ENCODE assay signal across 8 mouse cellular contexts in genomic region chr11:64979489-64979845, GRCm38 (mm10). TPM values are rescaled to one million over a fixed set of nuclear protein-coding genes. Genes with fewer than 3 reads are reported as not detected.
DNase-seq lines count a peak whose midpoint lies in the region; ATAC-seq and TF ChIP-seq lines count a peak whose summit lies in the region.

No protein-coding gene starts in this region.

- no peak overlapping the region for H3K27ac ChIP-seq in lung, embryonic 16.5 days (ENCODE audit: low read length)
- no peak overlapping the region for H3K27ac ChIP-seq in embryonic facial prominence, embryonic 12.5 days
- no peak overlapping the region for H3K27ac ChIP-seq in intestine, postnatal 0 days (ENCODE audit: low read depth, low read length)
- no peak overlapping the region for H3K27ac ChIP-seq in neural tube, embryonic 15.5 days (replicated peaks)

- peaks cover 9% of the 10 kb centered on the region for H3K4me1 ChIP-seq in lung, embryonic 16.5 days (replicated peaks; ENCODE audit: control insufficient read depth, insufficient read depth, low read length)
- peaks cover 14% of the 10 kb centered on the region for H3K4me1 ChIP-seq in embryonic facial prominence, embryonic 12.5 days
- H3K4me1 ChIP-seq in intestine, postnatal 0 days (replicated peaks; ENCODE audit: control insufficient read depth, insufficient read depth, low read length): no peaks in the 10 kb centered on the region
- peaks cover 19% of the 10 kb centered on the region for H3K4me1 ChIP-seq in neural tube, embryonic 15.5 days

- no peak for TF ChIP-seq CTCF in intestine, postnatal 0 days (IDR thresholded peaks at IDR 0.05; ENCODE audit: low read depth)

- peak overlapping the region; percentile 92 for H3K4me3 ChIP-seq in lung, embryonic 16.5 days (ENCODE audit: low read length)
- H3K4me3 ChIP-seq in embryonic facial prominence, embryonic 12.5 days: peak overlapping the region; percentile 96
- H3K4me3 ChIP-seq in intestine, postnatal 0 days (ENCODE audit: low read depth, low read length): peak overlapping the region; percentile 76
- peak overlapping the region; percentile 92 for H3K4me3 ChIP-seq in neural tube, embryonic 15.5 days (replicated peaks)

- peak overlapping the region; percentile 89 for H3K4me2 ChIP-seq in lung, embryonic 16.5 days (ENCODE audit: low read depth, low read length)
- peak overlapping the region; percentile 85 for H3K4me2 ChIP-seq in embryonic facial prominence, embryonic 12.5 days (replicated peaks)
- peak overlapping the region; percentile 94 for H3K4me2 ChIP-seq in intestine, postnatal 0 days (replicated peaks; ENCODE audit: low read depth)
- peak overlapping the region; percentile 88 for H3K4me2 ChIP-seq in neural tube, embryonic 15.5 days

- H3K36me3 ChIP-seq in lung, embryonic 16.5 days (ENCODE audit: control insufficient read depth, insufficient read depth, low read length): peaks cover 10% of the 10 kb centered on the region; the same call in 1 of the 2 replicates
- peaks cover 32% of the 10 kb centered on the region for H3K36me3 ChIP-seq in embryonic facial prominence, embryonic 12.5 days
- H3K36me3 ChIP-seq in intestine, postnatal 0 days (ENCODE audit: control insufficient read depth, insufficient read depth): peaks cover 23% of the 10 kb centered on the region
- peaks cover 34% of the 10 kb centered on the region for H3K36me3 ChIP-seq in neural tube, embryonic 15.5 days

- no peak for ATAC-seq in lung, embryonic 16.5 days (ENCODE audit: low read depth)
- ATAC-seq in embryonic facial prominence, embryonic 12.5 days (ENCODE audit: insufficient number of reproducible peaks, insufficient read depth, low FRiP score, low TSS enrichment): no peak
- ATAC-seq in intestine, postnatal 0 days: no peak
- ATAC-seq in neural tube, embryonic 15.5 days (ENCODE audit: low FRiP score): no peak; the same call in 1 of the 2 replicates

- H3K9me3 ChIP-seq in lung, embryonic 16.5 days (ENCODE audit: control insufficient read depth, low read length): no peaks in the 10 kb centered on the region
- H3K9me3 ChIP-seq in embryonic facial prominence, embryonic 12.5 days: no peaks in the 10 kb centered on the region
- H3K9me3 ChIP-seq in intestine, postnatal 0 days (ENCODE audit: control insufficient read depth): no peaks in the 10 kb centered on the region
- no peaks in the 10 kb centered on the region for H3K9me3 ChIP-seq in neural tube, embryonic 15.5 days (replicated peaks)

- 8% methylated on average over 9 of the region's 9 CpGs for WGBS in lung, embryonic 16.5 days
- 9% methylated on average over 9 of the region's 9 CpGs for WGBS in embryonic facial prominence, embryonic 12.5 days
- WGBS in intestine, postnatal 0 days: 8% methylated on average over 9 of the region's 9 CpGs
- WGBS in neural tube, embryonic 15.5 days: 14% methylated on average over 9 of the region's 9 CpGs

- H3K27me3 ChIP-seq in lung, embryonic 16.5 days (ENCODE audit: control insufficient read depth, insufficient read depth, low read depth, low read length): no peaks in the 10 kb centered on the region
- H3K27me3 ChIP-seq in embryonic facial prominence, embryonic 12.5 days: peaks cover 5% of the 10 kb centered on the region; the same call in 1 of the 2 replicates
- H3K27me3 ChIP-seq in intestine, postnatal 0 days (replicated peaks; ENCODE audit: control insufficient read depth, insufficient read depth, low read length): no peaks in the 10 kb centered on the region
- peaks cover 9% of the 10 kb centered on the region for H3K27me3 ChIP-seq in neural tube, embryonic 15.5 days (replicated peaks)

- no peak for DNase-seq in lung, adult 18-20 months
- no peak for DNase-seq in spleen, postnatal 36 days (ENCODE audit: low spot score in 2 of 2)
- DNase-seq in cerebellum, adult 9-11 months: no peak
- DNase-seq in layer of hippocampus, postnatal 36 days: no peak

- H3K9ac ChIP-seq in lung, embryonic 16.5 days (ENCODE audit: low read length): peak overlapping the region; percentile 86
- H3K9ac ChIP-seq in embryonic facial prominence, embryonic 12.5 days: peak overlapping the region; percentile 87
- peak overlapping the region; percentile 69 for H3K9ac ChIP-seq in intestine, postnatal 0 days (ENCODE audit: low read depth, low read length)
- H3K9ac ChIP-seq in neural tube, embryonic 15.5 days (replicated peaks): peak overlapping the region; percentile 88

RNA-seq across cellular contexts. Expression of gene Elac2, which starts 0.6 kb away (rescaled TPM):
- 21.1 and 21.9 TPM in 2 replicates for polyA plus RNA-seq in lung, embryonic 16.5 days (2015; fragmentation: Nextera tagmentation; extraction: Ambion mirVana)
- polyA plus RNA-seq in embryonic facial prominence, embryonic 12.5 days (2016; fragmentation: Nextera tagmentation; extraction: Ambion mirVana): 34.0 and 34.2 TPM in 2 replicates
- polyA plus RNA-seq in intestine, postnatal 0 days (2015; fragmentation: Nextera tagmentation; extraction: Ambion mirVana): 7.1 and 7.5 TPM in 2 replicates
- polyA plus RNA-seq in neural tube, embryonic 15.5 days (2015; fragmentation: Nextera tagmentation; extraction: Ambion mirVana): 30.6 and 32.2 TPM in 2 replicates
- total RNA-seq in layer of hippocampus, postnatal 36 days (2021): 10 to 100 TPM; 24.9 to 27.8 TPM
